Mouse (Mus musculus): ENCODE measurements around the gene Cd19.
A peak's percentile ranks its signal among the peaks of the same experiment; 100 is the strongest.
"Not testable (repeated sequence)": the region's sequence is repeated elsewhere in the genome, so short reads cannot be mapped to it uniquely, and the experiment has no call there.

The Cd19 gene

GRCm38 (mm10) chr7:126435801-126436200 lies 21.1 kb upstream of the Cd19 start:
- no peak for DNase-seq (ENCODE audit: low read depth, low spot score)

- no peak for DNase-seq (ENCODE audit: low read depth, low spot score)
Observed at GRCm38 (mm10) chr7:126434726-126435125, 20.0 kb upstream of the Cd19 start.

- DNase-seq (ENCODE audit: low read depth, low spot score), result no peak
Observed at GRCm38 (mm10) chr7:126430167-126430566, 15.5 kb upstream of the Cd19 start.

- no peak for DNase-seq (ENCODE audit: low read depth, low spot score)
Observed at GRCm38 (mm10) chr7:126429503-126429898, 14.8 kb upstream of the Cd19 start.

- DNase-seq (ENCODE audit: low read depth, low spot score), result peak; percentile 73
Observed at GRCm38 (mm10) chr7:126428631-126429502, 14.2 kb upstream of the Cd19 start, which contains the start of gene Rabep2. Gene Rabep2 (plus strand): TSS chr7:126428759.

- DNase-seq (ENCODE audit: low read depth, low spot score), result no peak
Observed at GRCm38 (mm10) chr7:126428154-126428553, 13.5 kb upstream of the Cd19 start.

- no peak for DNase-seq (ENCODE audit: low read depth, low spot score)
Observed at GRCm38 (mm10) chr7:126427323-126427860, 12.7 kb upstream of the Cd19 start.

GRCm38 (mm10) chr7:126424161-126424560 lies 9.5 kb upstream of the Cd19 start:
- no peak for DNase-seq (ENCODE audit: low read depth, low spot score)

- DNase-seq (ENCODE audit: low read depth, low spot score), result no peak
Observed at GRCm38 (mm10) chr7:126421756-126422155, 7.1 kb upstream of the Cd19 start.

- no peak for DNase-seq (ENCODE audit: low read depth, low spot score)
Observed at GRCm38 (mm10) chr7:126418496-126418895, 3.8 kb upstream of the Cd19 start.

GRCm38 (mm10) chr7:126417606-126418005 lies 2.9 kb upstream of the Cd19 start:
- DNase-seq (ENCODE audit: low read depth, low spot score), result no peak

- DNase-seq (ENCODE audit: low read depth, low spot score), result no peak
Observed at GRCm38 (mm10) chr7:126417045-126417444, 2.4 kb upstream of the Cd19 start.

- no peak for DNase-seq (ENCODE audit: low read depth, low spot score)
Observed at GRCm38 (mm10) chr7:126416615-126417014, 1.9 kb upstream of the Cd19 start.

GRCm38 (mm10) chr7:126411061-126411460 lies 3.6 kb downstream of the Cd19 start:
- no peak for DNase-seq (ENCODE audit: low read depth, low spot score)

GRCm38 (mm10) chr7:126408686-126409085 lies 6.0 kb downstream of the Cd19 start:
- DNase-seq (ENCODE audit: low read depth, low spot score), result no peak

- DNase-seq (ENCODE audit: low read depth, low spot score), result not testable (repeated sequence)
Observed at GRCm38 (mm10) chr7:126402518-126402917, 12.2 kb downstream of the Cd19 start.

- peak; percentile 39 for DNase-seq (ENCODE audit: low read depth, low spot score)
Observed at GRCm38 (mm10) chr7:126399548-126399947, 15.1 kb downstream of the Cd19 start.

GRCm38 (mm10) chr7:126397822-126398221 lies 16.9 kb downstream of the Cd19 start:
- no peak for DNase-seq (ENCODE audit: low read depth, low spot score)

GRCm38 (mm10) chr7:126397221-126397620 lies 17.5 kb downstream of the Cd19 start:
- no peak for DNase-seq (ENCODE audit: low read depth, low spot score)

GRCm38 (mm10) chr7:126396298-126397119 lies 18.2 kb downstream of the Cd19 start, which contains the start of gene Nfatc2ip:
Gene Nfatc2ip (minus strand): TSS chr7:126396737.
- peak; percentile 99 for DNase-seq (ENCODE audit: low read depth, low spot score)

GRCm38 (mm10) chr7:126392086-126392884 lies 22.4 kb downstream of the Cd19 start:
- DNase-seq (ENCODE audit: low read depth, low spot score), result not testable (repeated sequence)
